Mouse (Mus musculus): ENCODE results near the gene Pmm1.

Pmm1 gene

DNA sequence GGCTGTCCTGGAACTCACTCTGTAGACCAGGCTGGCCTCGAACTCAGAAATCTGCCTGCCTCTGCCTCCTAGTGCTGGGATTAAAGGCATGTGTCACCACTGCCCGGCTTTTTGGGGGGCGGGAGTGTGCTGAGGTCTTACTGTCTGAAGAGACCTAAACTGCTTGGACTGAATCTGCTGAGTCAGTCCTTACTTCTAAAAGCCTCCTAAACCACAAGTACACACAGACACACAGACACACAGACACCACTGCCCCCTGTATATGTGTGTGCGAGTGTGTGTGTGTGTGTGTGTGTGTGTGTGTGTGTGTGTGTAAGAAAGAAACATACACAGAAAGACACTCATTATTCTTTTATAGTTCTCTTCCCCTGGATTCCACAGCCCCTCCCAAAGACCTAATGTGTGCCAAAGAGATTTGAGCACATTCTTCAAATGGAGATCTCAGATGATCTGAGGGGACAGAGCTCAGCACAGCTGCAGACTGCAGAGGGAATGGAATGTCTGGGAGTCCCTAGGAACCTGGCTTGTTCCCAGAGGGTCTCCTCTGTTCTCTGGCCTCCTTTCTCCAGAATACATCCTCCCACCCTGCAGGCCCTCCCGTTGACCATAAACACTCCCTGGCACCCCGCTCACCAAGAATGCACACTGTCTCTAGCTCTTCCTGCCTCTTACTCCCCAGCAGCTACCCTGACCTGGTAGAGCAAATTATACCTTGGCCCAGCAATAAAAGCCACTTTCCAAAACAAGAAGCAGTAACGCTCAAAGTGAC, 24.7 kb downstream of the Pmm1 start:
- in situ Hi-C loops (cut with MboI; ENCODE audit: unreplicated experiment in 2 of 2), result no loop called here

DNA sequence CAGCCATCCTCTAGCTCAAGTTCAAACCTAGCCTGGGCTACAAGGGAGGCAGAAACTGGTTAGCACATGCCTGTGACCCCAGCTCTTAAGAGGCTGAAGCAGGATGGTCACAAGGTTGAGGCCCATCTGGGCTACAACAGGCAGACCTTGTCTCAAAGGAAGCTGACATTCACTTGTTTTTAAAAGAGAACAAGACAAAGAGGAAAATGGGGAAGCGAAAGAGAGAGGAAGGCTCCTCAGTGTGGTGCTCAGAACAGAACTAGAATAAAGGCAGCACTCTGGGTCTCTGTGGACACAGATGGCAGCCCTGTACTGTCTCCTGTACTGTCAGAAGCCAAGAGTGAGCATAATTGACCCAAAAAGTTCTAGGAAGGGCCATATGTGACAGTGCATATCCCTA, 26.7 kb downstream of the Pmm1 start:
- in situ Hi-C loops (cut with MboI; ENCODE audit: unreplicated experiment in 2 of 2), result no loop called here

DNA sequence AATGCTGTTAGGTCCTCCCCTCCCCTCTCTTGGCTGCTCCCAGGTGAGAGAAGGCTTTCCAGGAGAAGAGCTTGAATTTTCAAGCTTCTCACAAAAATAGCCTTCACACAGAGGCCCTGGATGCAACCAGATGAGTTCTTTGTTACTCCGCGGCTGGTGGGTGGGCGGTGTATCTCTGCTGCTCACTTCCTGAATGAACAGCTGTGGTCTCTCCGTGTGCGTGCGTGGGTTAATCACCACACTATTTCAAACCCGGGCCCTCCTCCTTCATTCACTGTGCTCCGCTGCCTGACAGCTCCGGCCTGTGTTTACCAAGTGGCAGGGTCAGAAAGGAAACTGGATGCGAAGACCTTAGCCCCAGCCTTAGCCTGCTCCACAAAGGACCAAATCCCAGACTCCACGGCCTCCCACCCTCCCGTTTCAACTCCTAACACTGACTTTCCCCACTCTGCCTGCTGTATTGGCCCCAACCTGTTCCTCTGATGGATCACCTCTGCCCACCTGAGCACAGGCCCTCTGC, 27.7 kb downstream of the Pmm1 start:
- in situ Hi-C loops (cut with MboI; ENCODE audit: unreplicated experiment in 2 of 2), result no loop called here

DNA sequence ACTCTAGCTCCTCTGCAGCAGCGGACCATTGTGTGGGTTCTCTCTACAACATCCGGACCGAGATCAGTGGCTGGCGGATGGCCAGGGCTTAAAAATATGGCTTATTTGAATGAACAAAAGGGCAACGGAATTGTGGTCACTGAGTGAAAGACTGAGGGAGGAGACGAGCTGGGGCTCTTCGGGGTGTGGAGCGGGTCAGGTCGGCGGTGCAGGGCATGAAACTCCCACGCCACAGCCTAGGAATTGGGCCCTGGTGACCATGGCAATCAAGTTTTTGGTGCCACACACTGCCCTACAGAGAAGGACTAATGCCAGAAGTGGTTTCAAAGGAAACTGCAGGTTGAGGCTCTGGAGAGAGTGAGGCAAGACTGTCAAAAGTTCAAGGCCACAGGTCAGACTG, 32.5 kb downstream of the Pmm1 start:
- in situ Hi-C loops (cut with MboI; ENCODE audit: unreplicated experiment in 2 of 2), result no loop called here

DNA sequence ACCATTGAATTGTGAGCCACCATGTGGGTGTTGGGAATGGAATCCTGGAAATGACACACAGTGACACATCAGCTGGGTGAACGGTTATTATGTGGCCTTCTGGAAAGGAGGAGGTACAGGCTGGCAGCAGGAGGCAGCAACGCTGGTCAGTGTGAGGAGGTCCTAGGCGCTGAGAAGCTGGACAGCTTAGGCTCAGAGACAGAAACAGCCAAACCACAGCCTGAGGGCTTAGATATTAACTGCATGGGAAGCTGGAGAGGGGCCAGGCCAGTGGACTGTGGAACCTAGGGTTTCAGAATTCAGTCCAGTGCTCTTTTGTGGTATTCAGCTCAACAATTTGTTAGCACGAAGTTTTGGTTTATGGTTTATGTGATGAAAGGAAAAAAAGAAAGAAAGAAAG, 33.0 kb downstream of the Pmm1 start:
- in situ Hi-C loops (cut with MboI; ENCODE audit: unreplicated experiment in 2 of 2), result no loop called here

DNA sequence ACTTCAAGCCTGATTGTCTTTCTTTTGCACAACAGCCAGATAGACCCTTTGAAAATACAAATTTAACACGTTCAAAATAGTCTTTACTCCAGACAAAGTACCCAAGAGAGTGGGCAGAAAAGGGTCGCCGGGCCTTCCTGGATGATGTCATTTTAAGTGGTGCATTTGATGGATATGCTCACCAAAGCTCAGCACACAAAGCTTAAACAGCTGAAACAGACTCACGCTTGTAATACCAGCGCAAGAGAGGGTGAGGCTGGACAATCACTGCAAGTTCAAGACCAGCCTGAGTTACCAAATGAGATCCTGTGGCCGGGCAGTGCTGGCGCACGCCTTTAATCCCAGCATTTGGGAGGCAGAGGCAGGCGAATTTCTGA, 34.3 kb downstream of the Pmm1 start:
- in situ Hi-C loops (cut with MboI; ENCODE audit: unreplicated experiment in 2 of 2), result no loop called here

DNA sequence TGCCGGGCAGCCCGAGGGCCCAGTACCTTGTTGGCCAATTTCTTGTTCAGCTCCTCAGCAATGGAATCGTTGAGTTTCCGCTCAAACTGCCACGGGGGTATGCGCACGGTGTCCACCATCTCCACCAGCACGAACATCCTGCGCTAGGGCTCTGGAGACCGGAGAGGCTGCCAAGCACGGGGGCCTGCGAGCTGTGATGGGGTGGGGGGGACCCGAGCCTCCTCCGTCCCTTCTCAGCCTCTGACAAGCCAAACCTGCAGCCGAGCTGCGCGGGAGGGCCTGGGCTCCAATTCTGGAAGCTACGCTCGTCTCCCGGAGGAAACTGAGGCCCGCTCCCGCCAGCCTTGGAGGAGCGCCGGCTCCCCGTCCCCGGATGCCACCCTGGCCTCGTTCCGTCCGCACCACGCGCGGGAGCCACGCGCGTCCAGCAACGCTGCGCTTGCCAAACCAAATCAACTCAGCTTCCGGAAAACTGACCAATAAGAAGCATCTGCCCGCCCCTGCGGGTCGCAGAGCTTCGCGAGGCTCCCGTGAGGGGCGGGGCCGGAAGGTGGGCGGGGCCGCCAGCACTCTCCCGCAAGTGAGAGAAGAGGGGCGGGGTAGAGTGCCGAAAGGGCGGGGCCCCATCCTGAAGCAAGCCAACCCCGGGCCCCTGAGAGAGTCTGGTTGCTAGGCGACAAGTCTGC, 34.8 kb downstream of the Pmm1 start, which contains the start of gene Polr3h:
Polr3h (minus strand) TSS at position 481 of the 686 bp plus-strand sequence.
- in situ Hi-C loops (cut with MboI; ENCODE audit: unreplicated experiment in 2 of 2), result no loop called here

DNA sequence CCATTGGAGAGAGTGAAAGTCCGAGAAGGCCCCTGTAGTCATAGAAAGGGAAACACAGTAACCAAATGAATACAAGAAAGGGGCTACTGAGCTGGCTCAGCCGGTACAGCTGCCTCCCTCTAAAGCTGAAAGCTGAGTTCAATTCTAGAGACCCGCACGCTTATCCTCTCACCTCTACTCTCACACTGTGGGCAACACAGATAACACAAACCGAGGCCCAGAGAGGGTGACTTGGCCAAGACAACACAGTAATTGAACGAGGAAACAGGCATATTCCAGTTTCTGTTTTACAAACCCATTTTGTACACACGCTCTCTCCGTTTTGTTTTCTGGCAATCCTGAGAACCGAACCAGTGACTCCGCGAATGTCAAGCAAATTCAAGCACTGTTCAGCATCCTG, 35.8 kb downstream of the Pmm1 start:
- in situ Hi-C loops (cut with MboI; ENCODE audit: unreplicated experiment in 2 of 2), result no loop called here

DNA sequence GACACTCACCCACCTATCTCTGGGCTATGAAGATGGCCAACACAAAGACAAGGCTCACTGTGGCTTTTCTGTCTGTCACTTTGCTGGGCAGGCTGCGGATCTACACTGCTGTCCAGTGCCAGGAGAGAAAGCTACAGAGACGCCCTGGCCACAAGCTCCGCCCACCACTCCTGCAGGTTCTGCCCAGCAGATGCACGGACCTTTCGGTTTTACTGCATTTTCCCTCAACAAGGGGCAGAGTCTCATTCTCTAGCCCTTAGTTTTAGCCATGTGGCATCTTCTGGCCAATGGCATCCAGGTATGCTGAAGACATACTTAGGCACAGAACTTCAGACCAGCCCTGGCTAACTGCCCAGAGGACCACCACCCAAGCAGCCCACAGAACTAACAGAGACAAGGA, 39.5 kb downstream of the Pmm1 start:
- in situ Hi-C loops (cut with MboI; ENCODE audit: unreplicated experiment in 2 of 2), result no loop called here

DNA sequence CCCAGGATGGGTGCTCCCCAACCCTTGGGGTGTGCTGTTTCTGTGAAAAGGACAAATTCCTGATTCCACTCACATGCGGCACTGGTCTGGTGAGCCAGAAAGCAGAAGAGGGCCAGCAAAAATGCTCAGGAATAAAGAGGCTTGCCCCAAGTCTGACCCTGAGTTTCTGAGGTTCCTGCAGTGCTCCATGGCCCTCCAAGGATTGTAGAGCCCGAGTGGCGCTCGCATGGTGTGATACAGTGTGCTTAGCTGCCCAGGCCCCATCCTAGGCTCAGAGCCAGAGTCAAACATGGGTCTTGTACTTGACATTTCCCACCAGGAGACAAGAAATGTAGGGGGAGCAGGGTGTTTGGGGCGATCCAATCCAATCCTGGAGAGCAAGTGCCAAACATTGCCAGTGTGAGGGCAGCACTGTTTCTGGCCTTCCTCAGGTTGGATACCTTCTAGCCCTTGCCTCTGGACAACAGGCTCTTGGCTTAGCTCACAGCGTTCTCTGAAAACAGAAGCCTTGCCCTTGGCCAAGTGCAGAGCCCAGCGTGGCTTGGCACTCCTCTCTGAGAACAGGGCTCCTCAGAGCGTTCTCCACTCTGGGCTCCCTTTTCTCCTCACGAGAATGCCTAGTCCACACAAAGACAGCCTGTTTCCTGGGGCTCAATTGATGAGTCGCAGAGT, 40.0 kb downstream of the Pmm1 start:
- in situ Hi-C loops (cut with MboI; ENCODE audit: unreplicated experiment in 2 of 2), result no loop called here

DNA sequence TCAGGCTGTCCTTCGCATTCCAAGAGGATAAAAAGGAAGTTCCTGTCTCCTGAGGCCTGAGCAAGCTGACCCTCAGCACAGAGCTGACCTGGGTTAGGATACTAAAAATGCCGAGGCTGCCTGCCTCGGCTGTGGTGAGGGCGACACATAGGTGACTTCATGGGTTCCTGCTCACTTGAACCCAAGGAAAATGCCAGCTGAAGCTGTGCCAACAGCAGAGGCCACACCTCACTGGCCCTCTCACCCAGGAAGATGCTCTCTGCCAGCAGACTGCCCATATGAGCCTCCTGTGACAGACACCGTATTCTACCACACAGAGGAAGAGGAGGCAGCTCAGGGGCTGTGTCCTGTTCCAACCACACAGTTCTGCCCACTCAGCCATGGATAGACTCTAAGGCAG, 41.7 kb downstream of the Pmm1 start:
- in situ Hi-C loops (cut with MboI; ENCODE audit: unreplicated experiment in 2 of 2), result loop anchor here (5.0 kb wide), 1 partner anchor 217 kb away; no protein-coding TSS in a partner anchor

DNA sequence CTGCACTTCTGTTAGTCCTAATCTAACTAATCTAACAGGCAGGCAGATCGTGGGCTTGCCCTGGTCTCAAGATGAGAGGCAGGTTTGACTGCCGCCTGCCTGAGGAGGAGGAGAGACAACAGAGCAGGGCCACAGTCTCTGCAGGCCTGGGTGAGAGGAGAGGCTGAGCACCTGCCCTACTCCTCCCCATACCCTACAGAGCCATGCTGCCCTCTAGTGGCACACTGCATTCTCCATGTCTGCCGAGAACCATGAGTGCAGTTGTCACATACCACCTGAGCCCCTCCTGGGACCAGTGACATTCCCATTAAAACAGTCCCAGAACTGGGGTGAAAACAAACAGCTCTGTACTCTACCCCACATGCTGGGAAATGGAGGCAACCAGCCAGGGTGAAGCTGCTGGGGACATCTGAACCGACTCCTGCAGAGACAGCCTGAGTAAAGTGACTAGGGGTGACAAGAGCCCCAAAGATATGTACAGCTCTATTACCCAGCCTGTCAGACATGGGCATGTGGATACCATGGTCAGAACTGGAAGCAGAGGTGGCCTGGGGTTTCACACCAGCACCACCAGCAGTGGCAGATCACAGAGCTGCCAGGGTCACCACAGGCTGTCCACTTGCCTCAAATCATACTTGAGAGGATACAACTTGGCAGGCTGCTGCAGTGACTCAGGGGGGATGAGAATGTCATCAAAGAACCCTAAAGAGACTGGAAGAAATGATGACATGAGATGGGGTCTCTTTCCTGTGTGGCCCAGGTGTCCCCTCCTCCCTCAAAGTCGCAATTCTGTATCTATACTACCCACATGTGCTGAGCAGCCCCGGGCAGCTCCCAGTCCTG, 42.9 kb downstream of the Pmm1 start:
- in situ Hi-C loops (cut with MboI; ENCODE audit: unreplicated experiment in 2 of 2), result loop anchor here (5.0 kb wide), 1 partner anchor 216 kb away; no protein-coding TSS in a partner anchor

DNA sequence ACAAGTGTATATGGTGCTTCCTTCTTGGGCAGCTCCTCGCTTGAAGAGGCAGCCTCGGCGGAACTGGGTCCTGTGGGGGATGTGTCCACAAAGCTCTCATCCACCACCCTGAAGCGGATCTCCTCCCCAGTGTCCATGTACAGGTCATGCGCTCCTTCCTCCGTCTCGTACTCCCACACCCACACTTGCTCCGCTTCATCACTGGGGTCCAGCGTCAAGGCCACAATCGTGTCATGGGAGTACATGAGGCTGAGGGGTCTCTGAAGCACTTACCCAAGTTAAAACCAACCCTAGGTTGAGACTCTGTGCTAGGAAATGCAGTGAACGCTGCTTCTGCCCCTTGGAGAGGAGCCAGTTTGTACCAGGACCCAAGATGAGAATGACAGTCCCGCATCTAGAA, 43.5 kb downstream of the Pmm1 start:
- in situ Hi-C loops (cut with MboI; ENCODE audit: unreplicated experiment in 2 of 2), result loop anchor here (5.0 kb wide), 1 partner anchor 215 kb away; no protein-coding TSS in a partner anchor

DNA sequence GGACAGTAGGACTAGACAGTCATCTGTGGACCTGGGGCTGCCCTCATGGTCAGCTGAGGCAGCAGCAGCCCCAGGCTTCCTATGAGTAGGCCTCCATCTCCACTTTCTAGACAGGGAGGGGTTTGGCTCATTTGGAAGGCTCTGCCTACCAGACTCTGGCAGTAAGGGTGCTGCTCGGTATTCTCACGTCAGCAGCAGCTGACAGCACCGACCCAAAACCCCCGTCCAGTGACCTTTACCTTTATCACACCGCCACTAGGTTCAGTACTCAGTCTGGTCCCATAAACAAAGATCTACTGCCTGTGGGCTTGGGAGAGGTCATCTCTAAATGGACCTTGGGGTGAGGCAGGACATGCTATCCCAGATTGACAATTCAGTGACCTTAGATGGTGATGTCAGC, 45.1 kb downstream of the Pmm1 start:
- in situ Hi-C loops (cut with MboI; ENCODE audit: unreplicated experiment in 2 of 2), result loop anchor here (5.0 kb wide), 1 partner anchor 213 kb away; no protein-coding TSS in a partner anchor

DNA sequence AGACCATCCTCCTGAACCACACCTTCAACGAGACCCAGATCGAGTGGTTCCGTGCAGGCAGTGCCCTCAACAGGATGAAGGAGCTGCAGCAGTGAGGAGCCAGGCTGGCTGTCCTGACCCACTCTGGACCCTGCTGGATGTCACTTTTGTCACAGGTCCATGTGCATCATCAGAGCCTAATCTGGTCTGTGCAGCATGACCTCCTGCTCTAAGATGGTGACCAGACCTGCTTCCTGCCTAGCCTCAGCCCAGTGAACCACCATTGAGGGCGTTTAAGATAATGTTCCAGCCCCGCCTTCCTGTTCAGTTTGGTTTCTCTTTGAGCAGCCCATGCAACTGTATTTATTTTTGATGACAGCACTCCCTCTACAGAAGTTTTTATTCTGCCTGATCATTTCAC, 46.1 kb downstream of the Pmm1 start:
- in situ Hi-C loops (cut with MboI; ENCODE audit: unreplicated experiment in 2 of 2), result loop anchor here (5.0 kb wide), 1 partner anchor 212 kb away; no protein-coding TSS in a partner anchor

DNA sequence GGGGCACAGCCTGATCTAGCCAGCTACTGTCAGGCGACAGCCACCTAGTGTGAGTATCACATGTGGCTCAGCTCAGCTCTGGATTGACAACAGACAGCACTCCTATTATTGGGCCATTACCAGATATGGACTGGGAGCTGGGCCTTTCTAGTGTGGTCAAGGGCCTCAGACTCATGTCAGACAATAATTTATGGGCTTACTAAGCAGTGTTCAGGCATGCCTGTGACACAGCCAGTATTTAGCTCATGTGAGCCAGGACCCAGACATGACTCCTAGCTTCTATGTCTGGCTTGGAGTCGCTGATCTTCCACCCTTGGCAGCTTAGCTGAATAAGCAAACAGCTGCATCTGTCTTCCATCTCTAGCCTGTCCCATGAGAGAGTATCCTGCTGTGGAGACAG, 48.2 kb downstream of the Pmm1 start:
- in situ Hi-C loops (cut with MboI; ENCODE audit: unreplicated experiment in 2 of 2), result no loop called here

DNA sequence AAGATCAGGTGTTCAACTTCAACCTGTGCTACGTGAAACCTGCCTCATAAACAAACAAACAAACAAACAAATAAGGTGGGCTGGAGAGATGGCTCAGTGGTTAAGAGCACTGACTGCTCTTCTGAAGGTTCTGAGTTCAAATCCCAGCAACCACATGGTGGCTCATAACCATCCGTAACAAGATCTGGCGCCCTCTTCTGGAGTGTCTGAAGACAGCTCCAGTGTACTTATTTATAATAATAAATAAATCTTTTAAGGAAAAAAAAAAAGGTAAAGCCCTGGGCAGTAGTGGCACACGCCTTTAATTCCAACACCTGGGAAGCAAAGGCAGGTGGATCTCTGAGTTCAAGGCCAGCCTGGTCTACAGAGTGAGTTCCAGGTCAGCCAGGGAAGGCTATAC, 52.0 kb downstream of the Pmm1 start:
- in situ Hi-C loops (cut with MboI; ENCODE audit: unreplicated experiment in 2 of 2), result loop anchor here (5.0 to 10.0 kb wide), 2 partner anchors 76 to 114 kb away; no protein-coding TSS in a partner anchor

DNA sequence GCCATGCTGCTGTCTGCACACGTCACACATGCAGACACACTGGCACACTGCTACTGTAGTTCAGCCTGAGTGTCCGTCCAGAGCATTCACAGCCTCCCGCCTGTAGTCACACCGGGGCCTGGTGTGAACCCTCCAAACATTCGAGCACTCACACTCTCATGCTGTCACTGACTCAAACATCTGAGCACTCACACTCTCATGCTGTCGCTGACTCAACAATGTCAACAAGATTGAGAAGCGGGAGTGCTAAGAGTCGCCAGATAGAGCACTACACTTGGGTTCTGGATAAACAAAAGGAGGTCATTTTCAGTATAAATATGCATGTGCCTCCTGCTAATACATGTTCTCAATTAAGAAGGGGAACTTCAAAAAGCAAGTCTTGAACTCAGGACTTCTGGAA, 52.8 kb downstream of the Pmm1 start:
- in situ Hi-C loops (cut with MboI; ENCODE audit: unreplicated experiment in 2 of 2), result loop anchor here (5.0 to 10.0 kb wide), 2 partner anchors 76 to 113 kb away; no protein-coding TSS in a partner anchor

DNA sequence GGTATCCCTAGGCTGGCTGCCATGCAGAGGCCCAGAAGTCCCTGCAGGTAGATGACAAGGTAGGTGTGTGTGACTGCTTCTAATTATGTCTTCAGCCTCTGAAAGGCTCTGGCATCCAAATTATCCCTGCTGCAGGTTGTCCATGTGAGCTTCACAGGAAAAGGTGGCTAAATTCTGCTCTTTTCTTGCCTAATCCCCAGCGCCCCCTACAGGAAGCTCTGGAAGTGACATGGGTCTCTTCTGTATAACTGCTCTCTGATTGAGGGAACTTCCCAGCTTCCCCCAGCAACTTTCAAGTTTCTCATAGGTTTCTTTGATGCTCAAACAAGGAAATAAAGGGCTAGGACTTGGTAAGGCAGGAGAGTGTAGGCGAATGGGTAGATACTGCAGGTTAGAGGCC, 55.8 kb downstream of the Pmm1 start:
- in situ Hi-C loops (cut with MboI; ENCODE audit: unreplicated experiment in 2 of 2), result loop anchor here (5.0 to 10.0 kb wide), 2 partner anchors 73 to 110 kb away; no protein-coding TSS in a partner anchor

Data from v-Abl transformed pro-B cells (cell line).